Mouse (Mus musculus) lung, embryonic 15.5 days (tissue): ENCODE results near the gene Spata16. TPM values are rescaled to one million over a fixed set of nuclear protein-coding genes. Genes with fewer than 3 reads are reported as not detected.

Source experiments
- ATAC-seq: fragments of 200-750 bp; cut with Nextera tagmentation; 2 replicates; pipeline ENCODE4 v1.8.0; 2017; ENCODE audit warnings: moderate number of reproducible peaks, borderline replicate concordance; ENCODE audit not compliant: low FRiP score, low TSS enrichment; ENCODE audit errors: extremely low read depth
- H3K27ac ChIP-seq: fragments of 300-500 bp; sonication (generic); 2 replicates; pipeline ENCODE4 v1.5.1; 2015; ENCODE audit warnings: moderate library complexity, mild to moderate bottlenecking, inconsistent platforms
- H3K27me3 ChIP-seq: fragments of 300-500 bp; sonication (generic); 2 replicates; pipeline ENCODE4 v1.6.1; 2015; ENCODE audit warnings: inconsistent platforms
- H3K36me3 ChIP-seq: fragments of 300-500 bp; sonication (generic); 2 replicates; pipeline ENCODE4 v1.6.1; 2015; ENCODE audit warnings: inconsistent platforms
- H3K4me1 ChIP-seq: fragments of 300-500 bp; sonication (generic); 2 replicates; pipeline ENCODE4 v1.6.1; 2015; ENCODE audit warnings: inconsistent platforms
- H3K4me2 ChIP-seq: fragments of 300-500 bp; sonication (generic); 2 replicates; pipeline ENCODE4 v1.6.1; 2015; ENCODE audit warnings: inconsistent platforms, mild to moderate bottlenecking, moderate library complexity
- H3K4me3 ChIP-seq: fragments of 300-500 bp; sonication (generic); 2 replicates; pipeline ENCODE4 v1.5.1; 2015; ENCODE audit warnings: mild to moderate bottlenecking, inconsistent platforms
- H3K9ac ChIP-seq: fragments of 300-500 bp; sonication (generic); 2 replicates; pipeline ENCODE4 v1.6.1; 2015; ENCODE audit warnings: inconsistent platforms
- H3K9me3 ChIP-seq: fragments of 300-500 bp; sonication (generic); 2 replicates; pipeline ENCODE4 v1.6.1; 2016; ENCODE audit warnings: inconsistent platforms
- WGBS: fragments of 180-500 bp; shearing (Covaris S2); methylation state at CpG from one replicate; pipeline ENCODE4 v1.1.7; 2015; 5-methylcytosine and 5-hydroxymethylcytosine counted together
- polyA plus RNA-seq: library from polyadenylated mRNA; unstranded; fragments of >200 nt; fragmentation: Nextera tagmentation; extraction: Ambion mirVana; gene quantifications from 2 replicates; pipeline ENCODE4 v1.2.1, GENCODE M21; 2015

Spata16 gene
- polyA plus RNA-seq, 1 experiment from 2014 or later: not detected

- Histone ChIP-seq H3K27ac (no peak overlapping the region), H3K36me3 (no peaks in the 10 kb centered on the region), H3K27me3 (no peaks in the 10 kb centered on the region), H3K4me3 (no peak overlapping the region), H3K9me3 (no peaks in the 10 kb centered on the region), H3K4me1 (no peaks in the 10 kb centered on the region), H3K4me2 (no peak overlapping the region), H3K9ac (no peak overlapping the region)
- WGBS: 72% methylated on average over 2 of the region's 2 CpGs
- ATAC-seq: no peak
Measured at GRCm38 (mm10) chr3:26750492-26750891, 113.1 kb downstream of the Spata16 start.

DNA sequence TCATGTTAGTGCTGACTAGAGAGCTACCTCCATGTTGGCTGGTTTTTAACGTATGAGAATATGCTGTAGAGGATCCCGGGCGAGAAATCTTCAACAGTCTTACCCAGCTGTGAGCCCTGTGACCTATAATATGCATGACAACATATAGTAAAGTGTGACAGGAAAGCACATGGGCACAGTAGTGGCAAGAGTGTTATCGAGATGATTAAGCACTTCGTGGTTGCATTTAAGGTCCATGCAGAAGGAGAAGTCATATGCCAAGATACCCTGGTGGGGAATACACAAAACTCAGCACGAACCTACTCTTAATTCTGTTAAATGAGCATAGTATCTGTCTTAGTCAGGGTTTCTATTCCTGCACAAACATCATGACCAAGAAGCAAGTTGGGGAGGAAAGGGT is 115.0 kb downstream of the Spata16 start:
- Histone ChIP-seq H3K27me3 (no peaks in the 10 kb centered on the region), H3K4me3 (no peak overlapping the region), H3K4me1 (no peaks in the 10 kb centered on the region), H3K9ac (no peak overlapping the region), H3K27ac (no peak overlapping the region), H3K4me2 (no peak overlapping the region), H3K36me3 (no peaks in the 10 kb centered on the region), H3K9me3 (no peaks in the 10 kb centered on the region)
- 89% methylated on average over 6 of the region's 6 CpGs for WGBS
- ATAC-seq: no peak

- Histone ChIP-seq H3K27ac (no peak overlapping the region), H3K27me3 (no peaks in the 10 kb centered on the region), H3K9ac (no peak overlapping the region), H3K4me1 (no peaks in the 10 kb centered on the region), H3K9me3 (no peaks in the 10 kb centered on the region), H3K4me3 (no peak overlapping the region), H3K36me3 (no peaks in the 10 kb centered on the region), H3K4me2 (no peak overlapping the region)
- no peak for ATAC-seq
- WGBS: 60% methylated on average over 12 of the region's 12 CpGs
Measured at GRCm38 (mm10) chr3:26793334-26794101, 156.1 kb downstream of the Spata16 start.

GRCm38 (mm10) chr3:26795851-26796538 is 158.6 kb downstream of the Spata16 start:
- WGBS: 89% methylated on average over 7 of the region's 7 CpGs
- no peak overlapping the region for H3K4me2 ChIP-seq
- H3K4me1 ChIP-seq: no peaks in the 10 kb centered on the region
- ATAC-seq: no peak
- H3K4me3 ChIP-seq: no peak overlapping the region
- no peak overlapping the region for H3K9ac ChIP-seq
- no peaks in the 10 kb centered on the region for H3K9me3 ChIP-seq
- H3K27ac ChIP-seq: no peak overlapping the region
- H3K36me3 ChIP-seq: no peaks in the 10 kb centered on the region
- H3K27me3 ChIP-seq: no peaks in the 10 kb centered on the region

GRCm38 (mm10) chr3:26796954-26797353 is 159.5 kb downstream of the Spata16 start:
- 86% methylated on average over 1 of the region's 1 CpGs for WGBS
- no peaks in the 10 kb centered on the region for H3K9me3 ChIP-seq
- no peak overlapping the region for H3K9ac ChIP-seq
- H3K4me1 ChIP-seq: no peaks in the 10 kb centered on the region
- H3K27me3 ChIP-seq: no peaks in the 10 kb centered on the region
- H3K4me3 ChIP-seq: no peak overlapping the region
- H3K4me2 ChIP-seq: no peak overlapping the region
- H3K27ac ChIP-seq: no peak overlapping the region
- H3K36me3 ChIP-seq: no peaks in the 10 kb centered on the region
- no peak for ATAC-seq

- Histone ChIP-seq H3K27ac (no peak overlapping the region), H3K9me3 (no peaks in the 10 kb centered on the region), H3K4me2 (no peak overlapping the region), H3K4me1 (no peaks in the 10 kb centered on the region), H3K27me3 (no peaks in the 10 kb centered on the region), H3K36me3 (no peaks in the 10 kb centered on the region), H3K9ac (no peak overlapping the region), H3K4me3 (no peak overlapping the region)
- WGBS: 76% methylated on average over 8 of the region's 8 CpGs
- no peak for ATAC-seq
Measured at GRCm38 (mm10) chr3:26814307-26814706, 176.9 kb downstream of the Spata16 start.

DNA sequence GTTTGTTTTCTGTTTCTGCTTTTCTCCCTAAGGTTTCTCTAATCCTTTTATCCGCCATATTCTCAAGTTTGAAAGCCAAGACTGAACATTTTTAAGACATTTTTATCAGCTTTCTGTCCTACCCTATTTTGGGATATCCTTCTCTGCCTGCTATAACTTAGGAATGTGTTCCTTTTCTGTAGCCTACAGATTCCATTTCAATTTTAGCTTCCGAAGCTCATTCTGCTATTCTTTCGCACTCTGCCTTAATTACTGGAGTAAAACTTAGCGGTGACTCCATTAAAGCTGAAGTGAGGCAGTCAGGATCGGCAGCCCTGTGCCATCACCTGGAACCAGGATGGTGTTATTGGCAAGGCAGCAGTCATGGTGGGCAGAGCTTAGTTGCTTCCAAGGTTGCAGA is 178.3 kb downstream of the Spata16 start:
- H3K4me2 ChIP-seq: no peak overlapping the region
- no peaks in the 10 kb centered on the region for H3K9me3 ChIP-seq
- WGBS: 89% methylated on average over 5 of the region's 5 CpGs
- H3K27ac ChIP-seq: no peak overlapping the region
- ATAC-seq: no peak
- H3K27me3 ChIP-seq: no peaks in the 10 kb centered on the region
- no peaks in the 10 kb centered on the region for H3K36me3 ChIP-seq
- no peaks in the 10 kb centered on the region for H3K4me1 ChIP-seq
- no peak overlapping the region for H3K9ac ChIP-seq
- no peak overlapping the region for H3K4me3 ChIP-seq

DNA sequence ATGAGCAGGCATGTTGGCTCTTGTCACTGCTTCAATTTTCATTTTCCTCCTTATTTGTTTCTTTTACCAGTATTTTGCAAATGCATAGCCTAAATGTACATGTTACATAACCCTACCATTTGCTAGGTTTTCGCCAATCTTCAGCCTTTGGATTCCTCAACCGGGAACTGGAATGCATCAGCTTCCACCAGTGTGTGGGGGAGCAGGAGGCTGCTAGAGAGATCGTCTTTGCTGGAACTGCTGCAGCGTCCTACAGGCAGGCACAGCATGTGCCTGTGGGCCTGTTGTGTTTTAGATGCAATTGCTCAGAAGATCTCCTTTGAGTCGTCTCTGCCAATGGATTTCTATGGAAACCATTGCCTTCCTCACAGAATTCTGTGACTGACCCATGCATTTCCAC is 182.0 kb downstream of the Spata16 start:
- Histone ChIP-seq H3K27ac (no peak overlapping the region), H3K4me3 (no peak overlapping the region), H3K27me3 (no peaks in the 10 kb centered on the region), H3K9ac (no peak overlapping the region), H3K9me3 (no peaks in the 10 kb centered on the region), H3K4me1 (no peaks in the 10 kb centered on the region), H3K4me2 (no peak overlapping the region), H3K36me3 (no peaks in the 10 kb centered on the region)
- ATAC-seq: no peak
- 65% methylated on average over 5 of the region's 5 CpGs for WGBS

- Histone ChIP-seq H3K9me3 (no peaks in the 10 kb centered on the region), H3K4me3 (no peak overlapping the region), H3K36me3 (no peaks in the 10 kb centered on the region), H3K9ac (no peak overlapping the region), H3K27me3 (no peaks in the 10 kb centered on the region), H3K27ac (no peak overlapping the region), H3K4me2 (no peak overlapping the region), H3K4me1 (no peaks in the 10 kb centered on the region)
- no peak for ATAC-seq
- WGBS: 47% methylated on average over 7 of the region's 7 CpGs
Measured at GRCm38 (mm10) chr3:26826958-26827839, 189.8 kb downstream of the Spata16 start.

DNA sequence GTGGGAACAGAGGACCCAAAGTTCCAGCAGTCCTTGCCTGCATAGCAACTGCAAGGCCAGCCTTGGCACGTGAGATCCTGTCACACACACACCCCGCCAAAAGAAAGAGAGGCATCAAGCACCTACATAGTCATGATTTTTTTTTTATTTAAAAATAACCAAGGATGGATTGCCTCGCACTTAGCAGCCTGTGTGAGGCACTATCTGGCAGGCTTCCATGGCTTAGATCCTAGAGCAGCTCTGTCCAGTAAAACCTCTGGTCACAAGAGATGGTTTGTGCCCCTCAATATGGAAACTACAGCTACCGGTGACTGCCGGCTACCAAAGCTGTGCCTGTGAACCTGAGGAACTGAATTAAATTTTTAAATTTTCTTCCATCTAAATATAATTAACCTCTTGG is 195.5 kb downstream of the Spata16 start:
- 55% methylated on average over 5 of the region's 5 CpGs for WGBS

DNA sequence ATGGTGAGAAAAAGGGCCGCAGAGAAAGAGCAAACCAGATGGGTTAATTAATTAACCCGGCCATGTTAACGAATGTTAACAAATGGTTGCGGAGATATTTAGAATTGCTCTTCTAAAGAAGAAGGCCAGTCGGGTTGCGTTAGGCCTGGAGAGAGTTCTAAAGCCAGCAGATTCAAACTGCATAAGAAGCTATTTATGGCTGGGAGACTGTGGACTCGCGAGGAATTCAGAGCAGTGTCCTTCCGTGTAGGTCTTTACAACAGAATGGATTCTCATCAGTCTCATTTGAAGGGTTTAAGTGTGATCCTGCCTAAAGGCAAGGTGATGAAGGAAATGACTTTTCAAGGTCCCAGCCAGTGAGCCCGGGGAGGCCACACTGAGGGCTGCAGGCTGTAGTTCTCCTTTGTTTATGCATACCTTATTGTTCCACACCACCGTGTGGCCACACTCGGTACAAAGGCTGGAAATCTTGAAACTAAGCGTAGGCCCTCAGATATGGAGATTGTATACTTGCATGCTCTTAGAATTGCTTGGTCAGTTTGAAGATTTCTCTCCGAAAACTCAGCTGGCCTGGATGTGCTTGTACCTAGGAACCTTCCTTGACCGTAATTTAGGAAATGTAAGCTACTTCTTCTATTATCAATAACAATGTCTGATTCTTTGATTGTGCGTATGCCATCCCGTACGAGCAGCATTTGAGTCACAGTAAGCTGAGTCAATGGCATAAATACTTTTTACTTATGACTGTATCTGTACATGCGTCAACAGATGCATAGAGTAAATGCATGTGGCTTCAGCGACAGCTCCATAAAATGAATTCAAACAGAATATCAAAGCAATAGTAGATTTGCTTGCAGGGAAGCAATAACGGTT is 197.0 kb downstream of the Spata16 start:
- H3K4me2 ChIP-seq: no peak overlapping the region

More for the DNA sequence above, 195.5 kb downstream of the Spata16 start:
- H3K9me3 ChIP-seq: no peaks in the 10 kb centered on the region
- no peak overlapping the region for H3K27ac ChIP-seq
- no peak overlapping the region for H3K4me2 ChIP-seq
- H3K4me1 ChIP-seq: no peaks in the 10 kb centered on the region
- no peaks in the 10 kb centered on the region for H3K27me3 ChIP-seq
- no peaks in the 10 kb centered on the region for H3K36me3 ChIP-seq
- H3K9ac ChIP-seq: no peak overlapping the region
- no peak for ATAC-seq
- H3K4me3 ChIP-seq: no peak overlapping the region

More for the DNA sequence above, 197.0 kb downstream of the Spata16 start:
- no peak overlapping the region for H3K4me3 ChIP-seq
- H3K9me3 ChIP-seq: no peaks in the 10 kb centered on the region
- H3K27me3 ChIP-seq: no peaks in the 10 kb centered on the region
- 68% methylated on average over 21 of the region's 21 CpGs for WGBS
- no peaks in the 10 kb centered on the region for H3K4me1 ChIP-seq
- H3K36me3 ChIP-seq: no peaks in the 10 kb centered on the region
- no peak overlapping the region for H3K9ac ChIP-seq
- ATAC-seq: no peak
- no peak overlapping the region for H3K27ac ChIP-seq
